Mouse (Mus musculus) forebrain, embryonic 15.5 days (tissue): Measurements from ENCODE around the gene Fgfr2. TPM values are rescaled to one million over a fixed set of nuclear protein-coding genes. Genes with fewer than 3 reads are reported as not detected.

Experiments
- microRNA-seq: library from miRNA; unstranded; fragments of <30 nt; microRNA quantifications from one replicate; pipeline ENCODE4, GENCODE M21; 2016
- polyA plus RNA-seq: library from polyadenylated mRNA; unstranded; fragments of >200 nt; fragmentation: Nextera tagmentation; extraction: Ambion mirVana; gene quantifications from 2 replicates; pipeline ENCODE4 v1.2.1, GENCODE M21; 2015

Fgfr2 gene
- polyA plus RNA-seq, 1 experiment from 2014 or later = 48.1 TPM

Small RNAs within 50 kb of the gene (microRNA-seq; reads per million reads assigned to microRNA genes)
- not detected for gene Mir7061

Other genes starting within 250 kb of the Fgfr2 start
- 24.6 and 25.5 TPM in 2 replicates for gene Zranb1, start 192.2 kb downstream of the Fgfr2 start, polyA plus RNA-seq
- gene Ctbp2, start 1.0 kb upstream of the Fgfr2 start, polyA plus RNA-seq = 80.3 and 87.4 TPM in 2 replicates